Mouse (Mus musculus) thymus, postnatal 4 days (tissue): ENCODE data around the gene Ctf2.
"Not testable (repeated sequence)": the region's sequence is repeated elsewhere in the genome, so short reads cannot be mapped to it uniquely, and the experiment has no call there.

Source experiments
- DNase-seq: peaks from one replicate; pipeline ENCODE4 v3.0.0; 2021

The Ctf2 gene

DNA sequence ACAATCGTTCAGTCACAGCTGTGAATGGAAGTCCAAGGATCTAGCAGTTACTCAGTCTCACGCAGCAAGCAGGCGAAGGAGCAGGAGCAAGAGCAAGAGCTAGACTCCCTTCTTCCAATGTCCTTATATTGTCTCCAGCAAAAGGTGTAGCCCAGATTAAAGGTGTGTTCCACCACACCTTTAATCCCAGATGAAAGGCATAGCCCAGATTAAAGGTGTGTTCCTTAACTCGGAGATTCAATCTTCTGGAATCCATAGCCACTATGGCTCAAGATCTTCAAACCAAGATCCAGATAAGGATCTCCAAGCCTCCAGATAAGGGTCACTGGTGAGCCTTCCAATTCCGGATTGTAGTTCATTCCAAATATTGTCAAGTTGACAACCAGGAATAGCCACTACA lies at the start of gene Ctf2:
Ctf2 (minus strand) TSS at position 101 of the 400 bp plus-strand sequence.
- not testable (repeated sequence) for DNase-seq

DNA sequence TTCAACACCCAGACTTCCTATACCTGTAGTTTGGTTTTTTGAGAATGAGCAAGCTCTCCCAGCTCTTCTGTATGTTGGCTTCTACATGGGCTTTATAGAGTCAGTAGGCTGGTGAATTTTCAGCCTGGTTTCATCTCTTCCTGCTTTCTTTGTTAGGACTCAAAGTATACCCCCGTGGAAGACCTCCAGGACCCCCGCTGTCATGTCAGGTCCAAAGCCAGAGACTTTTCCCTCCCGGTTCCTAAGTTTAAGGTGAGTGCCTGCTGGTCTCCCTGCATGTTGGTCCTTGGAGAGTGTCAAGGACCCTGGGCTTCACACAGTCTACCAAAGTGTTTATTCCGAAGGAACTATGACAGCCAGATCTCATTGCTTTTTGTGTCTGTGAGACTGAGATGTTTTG lies 46.4 kb upstream of the Ctf2 start:
- DNase-seq, result no peak

DNA sequence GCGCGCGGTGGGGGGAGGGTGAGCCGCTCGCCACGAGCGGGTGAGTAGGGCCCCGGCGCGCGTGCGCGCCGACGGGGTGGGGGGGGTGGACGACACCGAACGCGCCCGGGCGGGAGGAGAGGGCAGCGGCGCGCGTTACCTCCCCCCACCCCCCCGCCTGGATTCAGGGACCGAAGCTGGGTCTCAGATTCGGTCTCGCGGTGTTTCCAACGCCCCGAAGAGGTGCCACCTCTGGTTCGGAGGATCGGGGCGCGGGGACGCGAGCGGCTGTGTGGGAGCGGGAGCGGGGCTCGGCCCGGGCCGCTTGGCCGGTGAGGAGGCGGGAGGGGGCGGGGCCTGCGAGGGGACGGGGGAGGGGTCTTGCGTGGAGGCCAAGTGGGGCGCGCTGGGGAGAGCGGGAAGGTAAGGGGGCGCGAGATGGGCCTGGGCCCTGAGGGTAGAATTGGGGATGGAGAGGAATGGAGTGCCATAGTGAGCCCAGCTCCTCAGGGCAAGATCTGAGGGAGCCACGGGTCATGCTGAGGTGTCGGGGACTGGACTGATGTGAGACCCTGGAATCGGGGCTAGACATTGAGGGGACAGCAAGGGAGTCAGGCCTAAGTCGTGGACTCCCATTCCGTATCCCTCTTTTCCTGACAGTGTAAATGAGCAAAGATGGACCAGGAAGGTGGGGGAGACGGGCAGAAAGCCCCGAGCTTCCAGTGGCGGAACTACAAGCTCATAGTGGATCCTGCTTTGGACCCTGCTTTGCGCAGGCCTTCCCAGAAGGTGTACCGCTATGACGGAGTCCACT lies 45.7 kb upstream of the Ctf2 start:
- peak; percentile 74 for DNase-seq

DNA sequence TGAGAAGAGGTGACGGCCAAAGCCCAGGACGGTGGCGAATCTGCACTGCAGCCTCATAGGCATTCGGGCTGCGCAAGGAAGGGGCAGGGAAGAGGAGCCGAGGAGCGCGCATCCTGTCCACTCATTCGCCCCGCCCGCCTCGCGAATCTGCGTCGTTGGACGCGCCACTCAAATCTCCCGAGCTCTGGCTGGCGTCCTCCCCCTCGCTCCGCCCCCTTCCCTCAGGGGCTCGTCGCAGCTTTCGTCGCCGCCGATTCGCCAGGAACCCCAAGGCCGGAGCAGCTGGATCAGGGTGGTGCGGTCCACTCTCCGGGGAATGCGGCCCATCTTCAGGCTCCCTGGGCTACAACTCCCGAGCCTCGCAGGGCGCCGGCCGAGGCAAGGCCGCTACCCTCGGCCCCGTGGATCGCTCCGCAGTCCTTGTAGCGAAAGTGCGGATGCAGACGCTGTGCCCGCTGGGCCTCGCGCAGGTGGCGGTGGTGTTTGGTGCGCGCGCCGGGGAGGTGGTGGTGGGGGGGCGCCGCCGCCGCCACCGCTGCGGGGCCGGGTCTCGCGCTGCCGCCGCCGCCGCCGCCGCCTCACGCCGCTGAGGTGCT lies 45.0 kb upstream of the Ctf2 start:
- DNase-seq, result peak; percentile 97

DNA sequence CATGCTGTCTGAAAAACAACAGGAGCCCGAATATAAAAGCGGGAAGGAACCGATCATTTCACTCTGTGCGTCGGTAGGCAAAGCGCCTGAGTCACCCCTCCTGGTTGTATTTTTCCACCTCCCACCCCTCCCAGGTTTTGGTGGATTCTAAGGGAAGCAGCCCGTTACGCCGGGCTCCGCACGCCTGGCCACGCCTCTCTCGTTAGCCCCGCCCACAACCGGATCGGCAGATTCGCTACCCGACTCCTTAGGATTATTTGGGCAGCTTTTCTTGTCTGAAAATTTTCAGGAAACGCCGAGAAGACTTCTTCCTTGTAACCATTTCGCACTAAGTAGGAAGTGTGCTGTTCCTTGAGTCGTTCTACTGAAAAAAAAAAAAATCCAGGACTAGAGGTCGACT lies 44.5 kb upstream of the Ctf2 start, which contains the start of gene Setd1a:
Setd1a (plus strand) TSS at position 245 of the 400 bp plus-strand sequence.
- DNase-seq, result peak; percentile 96

DNA sequence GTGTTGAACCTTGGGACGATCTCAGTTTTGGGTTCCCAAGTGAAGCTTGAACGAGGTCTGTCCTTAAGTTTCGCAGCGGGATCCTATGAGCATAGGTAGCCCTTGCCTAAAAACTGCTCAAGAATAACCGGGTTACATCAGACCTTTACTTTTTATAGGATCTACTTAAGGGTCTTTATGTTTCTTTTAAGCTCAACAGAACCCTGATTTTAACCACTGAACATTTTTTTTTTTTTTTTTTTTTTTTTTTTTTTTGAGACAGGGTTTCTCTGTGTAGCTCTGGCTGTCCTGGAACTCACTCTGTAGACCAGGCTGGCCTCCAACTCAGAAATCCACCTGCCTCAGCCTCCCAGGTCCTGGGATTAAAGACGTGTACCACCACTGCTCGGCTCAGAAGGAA lies 43.9 kb upstream of the Ctf2 start:
- DNase-seq, result not testable (repeated sequence)

DNA sequence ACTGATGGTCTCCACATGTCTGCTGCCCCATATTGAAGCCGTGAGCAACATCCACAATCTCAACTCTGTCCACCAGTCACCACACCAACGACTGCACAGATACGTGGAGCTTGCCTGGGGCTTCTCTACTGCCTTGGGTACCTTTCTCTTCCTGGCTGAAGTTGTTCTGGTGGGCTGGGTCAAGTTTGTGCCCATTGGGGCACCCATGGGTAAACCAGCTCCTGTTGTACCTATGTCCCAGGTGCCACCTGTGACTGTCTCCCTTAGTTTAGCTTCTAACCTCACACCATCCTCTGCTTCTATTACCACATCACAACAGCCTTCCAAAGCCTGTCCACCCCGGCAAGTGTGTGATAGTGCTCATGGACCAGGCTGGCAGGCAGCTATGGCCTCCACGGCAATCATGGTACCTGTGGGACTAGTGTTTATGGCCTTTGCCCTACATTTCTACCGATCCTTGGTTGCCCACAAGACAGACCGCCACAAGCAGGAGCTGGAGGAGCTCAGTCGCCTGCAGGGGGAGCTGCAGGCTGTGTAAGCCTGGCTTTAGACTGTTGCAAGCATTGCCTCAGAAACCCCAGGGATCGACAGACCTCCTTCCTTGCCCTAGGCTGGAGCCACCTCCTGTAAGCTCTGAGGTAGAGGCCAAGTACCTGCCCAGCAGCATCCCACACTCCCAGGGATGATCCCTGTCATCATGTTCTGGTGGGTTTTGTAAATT lies 41.9 kb upstream of the Ctf2 start:
- DNase-seq, result peak; percentile 90

DNA sequence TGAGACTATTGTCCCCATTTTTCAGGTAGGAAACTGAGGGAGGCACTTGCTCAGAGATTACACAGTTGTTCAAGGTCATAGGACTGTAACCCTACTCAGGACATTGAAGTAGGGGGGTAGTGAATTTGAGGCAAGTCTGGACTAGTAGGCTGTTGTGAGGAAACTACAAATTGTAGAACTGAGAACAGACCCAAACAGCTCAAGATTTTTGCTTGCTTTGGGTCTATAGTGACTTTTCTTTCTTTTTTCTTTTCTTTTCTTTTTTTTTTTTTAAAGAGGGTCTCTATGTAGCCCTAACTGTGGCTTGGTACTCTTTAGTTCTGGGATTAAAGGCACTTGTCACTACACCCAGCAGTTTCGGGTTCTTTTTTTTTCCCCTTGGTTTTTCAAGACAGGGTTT lies 40.6 kb upstream of the Ctf2 start:
- DNase-seq, result no peak

DNA sequence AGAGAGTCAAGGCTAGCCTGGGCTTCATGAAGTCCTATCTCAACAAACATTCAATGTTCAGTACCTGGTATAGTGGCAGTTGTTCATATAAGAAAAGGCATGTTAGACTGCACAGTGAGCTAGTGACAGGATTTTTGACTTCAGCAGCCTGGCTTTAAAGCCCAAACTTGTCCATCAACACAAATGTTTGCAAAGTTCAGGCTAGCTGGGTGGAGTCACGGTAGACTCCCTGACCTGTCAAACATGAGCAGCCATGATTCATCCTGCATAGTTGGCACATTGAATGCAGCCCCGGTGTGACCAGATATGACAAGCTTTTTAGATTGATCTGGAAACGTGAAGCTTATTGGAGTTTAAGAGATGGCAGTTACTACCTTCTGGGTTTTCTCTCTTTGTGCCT lies 40.1 kb upstream of the Ctf2 start:
- no peak for DNase-seq

DNA sequence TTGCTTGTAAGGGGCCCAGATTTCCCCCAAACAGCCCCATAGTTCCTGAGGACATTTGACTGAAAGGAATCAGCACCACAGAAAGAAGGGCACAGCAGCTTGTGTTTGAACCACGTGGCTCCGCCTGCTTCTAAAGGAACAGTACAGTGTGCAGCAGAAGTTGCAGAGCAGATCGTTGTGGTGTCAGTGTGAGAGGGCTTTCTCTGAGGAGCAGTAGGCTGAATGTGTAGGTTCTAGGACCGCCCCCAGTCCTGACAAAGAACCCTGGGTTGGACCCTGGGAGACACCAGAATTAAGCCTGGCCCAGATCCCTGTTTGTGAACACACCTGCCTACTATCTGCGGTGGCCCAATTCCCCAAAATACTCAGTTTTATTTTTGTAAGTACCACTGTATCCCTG lies 39.3 kb upstream of the Ctf2 start:
- peak; percentile 57 for DNase-seq

DNA sequence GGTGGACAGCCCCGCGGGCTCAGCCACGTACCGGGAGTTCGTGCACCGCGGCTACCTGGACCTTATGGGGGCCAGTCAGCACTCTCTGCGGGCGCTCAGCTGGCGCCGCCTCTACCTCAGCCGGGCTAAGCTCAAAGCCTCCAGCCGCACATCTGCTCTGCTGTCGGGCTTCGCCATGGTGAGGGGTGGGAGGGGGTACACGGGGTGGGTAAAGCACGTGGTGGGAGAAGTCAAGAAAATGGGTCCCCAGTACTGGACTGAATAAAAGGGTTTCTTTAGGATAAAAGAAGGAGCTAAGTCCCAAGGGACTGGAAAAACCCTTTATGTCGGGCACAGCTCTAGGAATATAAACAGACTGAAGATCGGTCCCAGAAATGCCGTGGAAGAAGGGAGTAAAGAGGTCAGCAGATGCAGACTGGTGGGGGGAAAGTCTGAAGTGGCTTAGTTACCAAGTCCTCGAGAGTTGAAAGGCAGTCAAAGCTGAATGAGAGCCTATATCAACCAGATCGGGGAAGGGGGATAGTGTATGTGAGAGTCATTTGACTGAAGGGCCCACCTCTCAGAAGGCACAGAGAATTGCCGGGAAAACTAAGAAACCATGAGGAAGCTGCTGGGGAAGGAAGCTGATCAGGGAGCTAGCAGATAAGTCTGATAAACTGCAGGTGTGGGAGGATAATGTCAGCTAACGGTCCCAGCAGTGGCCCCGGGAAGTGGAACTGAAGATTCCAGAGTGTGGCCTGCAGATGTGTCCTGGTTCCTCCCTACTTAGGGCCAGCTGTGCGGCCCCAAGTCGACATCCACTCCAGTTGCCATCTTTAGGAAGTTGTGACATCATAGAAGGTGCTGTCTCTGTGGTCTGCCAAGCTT lies 38.3 kb upstream of the Ctf2 start:
- DNase-seq, result peak; percentile 25

DNA sequence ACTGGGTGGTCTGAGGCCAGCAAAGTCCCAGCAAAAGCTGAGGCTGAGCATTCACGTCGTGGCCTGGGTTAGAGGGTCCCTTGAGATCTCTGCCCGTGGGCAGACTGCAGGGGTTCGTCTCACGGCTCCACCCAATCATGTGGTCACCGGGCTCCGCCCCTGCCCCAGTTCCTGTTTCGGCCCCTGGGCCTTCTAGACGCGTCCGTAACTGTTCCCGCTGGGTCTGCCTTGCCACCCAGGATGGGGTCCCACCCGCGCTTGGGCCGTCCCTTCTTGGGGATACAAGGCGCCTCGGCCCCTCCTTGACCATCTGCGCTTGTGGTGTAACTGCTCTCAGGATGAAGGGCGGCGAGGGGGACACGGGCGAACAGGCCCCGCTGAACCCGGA lies 37.7 kb upstream of the Ctf2 start, which contains the start of gene Orai3:
Orai3 (plus strand) TSS at position 165 of the 388 bp plus-strand sequence.
- peak; percentile 72 for DNase-seq

DNA sequence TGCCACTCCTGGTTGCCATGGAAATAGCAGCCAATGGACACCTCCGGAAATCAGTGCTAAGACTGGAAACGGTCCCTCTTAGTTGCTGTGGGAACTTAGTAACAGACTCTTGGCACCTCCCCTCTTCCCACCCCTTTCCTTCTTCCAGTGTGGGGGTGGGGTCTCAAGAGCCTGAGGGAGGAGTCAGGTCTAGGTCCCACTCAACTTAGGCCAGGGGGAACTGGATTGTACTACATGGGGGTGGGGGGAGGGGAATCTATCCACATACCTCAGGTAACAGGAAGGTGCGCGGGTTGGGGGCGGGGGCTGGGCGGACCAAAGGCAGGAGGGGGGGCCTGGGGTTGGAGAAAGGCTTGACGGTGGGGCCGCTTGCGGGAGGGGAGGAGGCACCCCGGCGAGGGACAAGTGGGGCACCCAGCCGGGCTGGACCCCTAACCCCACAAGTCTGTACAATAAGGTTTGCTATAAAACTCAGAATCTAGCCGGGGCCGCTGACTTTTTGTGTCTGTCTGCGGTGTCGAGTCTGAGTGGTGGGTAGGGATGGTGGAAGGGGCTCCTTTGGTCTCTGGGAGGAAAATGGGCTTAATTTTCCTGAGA lies 37.1 kb upstream of the Ctf2 start:
- DNase-seq, result peak; percentile 72

DNA sequence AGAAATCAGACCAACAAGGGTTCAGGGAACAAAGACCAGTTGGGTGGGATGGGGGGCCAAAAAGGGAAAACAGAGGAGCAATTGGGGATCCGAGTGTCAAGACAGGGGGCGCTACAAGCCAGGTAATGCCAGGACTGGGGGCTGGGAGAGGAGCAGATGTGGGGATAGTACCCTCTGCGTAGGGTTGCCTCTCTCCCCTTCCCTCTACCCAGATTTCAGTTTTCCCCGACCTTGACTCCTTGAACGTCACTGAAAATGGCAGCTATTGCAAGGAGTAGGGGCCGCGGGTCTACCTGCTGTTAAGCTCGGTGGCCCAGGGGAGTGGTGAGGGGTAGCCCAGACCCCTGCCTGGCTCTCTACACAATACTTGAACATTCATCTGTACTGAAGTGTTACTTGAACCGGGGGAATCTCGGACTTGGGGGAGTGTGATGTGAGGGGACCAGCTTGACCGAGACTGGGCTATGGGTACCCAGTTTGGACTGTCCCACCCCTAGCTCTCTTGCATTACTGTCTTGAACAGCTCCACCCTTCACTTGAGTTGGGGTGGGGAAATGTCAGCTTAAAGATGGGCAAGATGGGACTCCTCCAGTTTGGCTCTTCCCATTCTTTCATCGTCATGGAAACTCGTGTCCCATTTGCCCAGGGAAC lies 36.5 kb upstream of the Ctf2 start:
- peak; percentile 70 for DNase-seq

DNA sequence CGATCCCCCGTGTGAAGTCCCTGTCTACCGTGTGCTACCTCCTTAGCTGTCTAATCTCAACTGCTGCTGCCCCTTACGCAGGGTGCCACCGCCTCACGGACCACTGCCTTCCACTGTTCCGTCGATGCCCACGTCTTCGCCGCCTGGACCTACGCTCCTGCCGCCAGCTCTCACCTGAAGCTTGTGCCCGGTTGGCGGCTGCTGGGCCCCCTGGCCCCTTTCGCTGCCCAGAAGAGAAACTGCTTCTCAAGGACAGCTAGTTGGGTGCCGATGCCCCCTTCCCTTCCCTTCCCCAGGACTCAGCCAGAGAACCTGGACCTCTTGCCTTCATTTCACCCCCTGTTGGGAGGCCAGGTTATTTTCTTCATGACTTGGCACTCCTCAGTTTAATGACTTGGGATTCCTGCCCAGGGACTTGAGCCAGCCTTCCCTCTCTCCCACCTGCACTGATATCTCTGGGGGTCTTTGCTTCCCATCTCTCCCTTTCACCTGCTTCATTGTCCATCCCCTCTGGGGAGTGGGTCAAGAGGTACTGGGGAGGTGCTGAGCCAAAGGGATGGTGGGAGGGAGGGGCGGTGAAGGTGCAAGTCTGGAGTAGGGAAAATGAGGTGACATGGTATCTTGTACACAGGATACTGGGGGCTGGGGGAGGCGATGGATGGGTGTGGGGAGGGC lies 35.8 kb upstream of the Ctf2 start:
- no peak for DNase-seq

DNA sequence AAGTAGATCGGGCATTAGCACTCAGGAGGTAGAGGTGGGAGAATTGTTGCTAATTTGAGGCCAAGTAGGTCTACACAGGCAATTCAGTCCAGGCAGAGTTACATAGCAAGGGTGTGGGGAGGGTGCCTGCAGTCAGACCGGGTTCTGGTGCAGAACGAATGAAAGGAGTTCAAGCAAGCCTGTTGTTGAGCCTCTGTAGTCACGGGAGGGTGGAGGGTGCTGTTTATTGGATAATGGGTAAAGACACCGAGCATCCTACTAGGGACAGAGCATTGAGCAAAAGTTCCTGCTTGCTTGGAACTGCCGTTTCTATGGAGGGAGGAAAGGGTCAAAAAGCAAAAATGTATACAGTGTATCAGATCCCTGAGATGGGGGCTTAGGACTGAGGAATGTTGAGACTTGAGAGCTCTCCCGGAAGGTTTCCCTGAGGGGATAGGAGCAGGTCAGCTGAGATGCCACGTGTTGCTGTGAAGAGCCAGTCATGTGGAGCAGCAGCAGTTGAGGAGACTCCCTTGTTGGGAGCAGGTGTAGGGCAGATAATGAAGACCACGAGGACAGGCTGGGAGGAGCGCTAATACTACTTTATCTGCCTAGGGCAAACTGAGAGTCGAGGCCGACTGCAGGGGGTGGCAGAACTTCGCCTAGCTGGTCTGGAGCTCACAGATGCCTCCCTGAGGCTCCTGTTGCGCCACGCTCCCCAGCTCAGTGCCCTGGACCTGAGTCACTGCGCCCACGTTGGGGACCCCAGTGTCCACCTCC lies 35.1 kb upstream of the Ctf2 start:
- DNase-seq, result no peak

DNA sequence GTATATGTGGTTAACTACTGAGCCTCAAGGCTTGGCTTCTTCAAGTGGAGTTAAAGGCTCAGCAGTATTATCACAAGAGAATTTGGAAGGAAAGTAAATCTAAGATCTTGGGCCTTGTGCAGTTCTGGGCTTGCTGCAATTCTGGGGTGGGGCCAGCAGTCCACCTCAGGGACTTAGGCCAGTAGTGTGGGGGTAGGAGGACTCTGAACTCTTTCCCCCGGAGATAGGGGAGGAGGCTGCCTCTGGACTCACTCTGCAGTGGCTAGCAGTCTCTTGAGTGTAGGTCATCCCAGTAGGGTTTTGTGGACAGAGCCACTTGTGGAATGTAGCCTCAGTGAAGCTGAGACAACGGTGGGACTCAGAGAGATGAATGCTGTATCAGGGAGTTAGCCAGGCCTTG lies 33.8 kb upstream of the Ctf2 start:
- DNase-seq, result no peak

DNA sequence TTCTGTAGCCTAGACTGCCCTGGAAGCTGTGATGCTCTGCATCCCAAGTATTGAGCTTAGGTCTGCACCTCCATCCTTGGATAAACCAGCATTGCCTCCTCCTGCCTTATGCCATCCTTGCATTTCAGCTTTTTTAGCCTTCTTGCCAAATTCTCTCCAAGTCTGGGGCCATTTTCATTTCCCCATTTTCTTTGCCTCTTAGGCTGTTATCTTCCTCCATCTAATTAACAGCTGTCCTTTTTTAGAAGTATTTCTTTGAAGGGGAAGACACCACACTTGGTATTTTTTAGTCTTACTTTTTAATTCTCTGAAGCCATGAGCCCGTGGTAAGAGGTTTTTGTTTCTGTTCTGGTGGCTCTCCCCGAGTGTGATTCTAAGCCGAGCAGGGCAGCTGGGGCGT lies 31.7 kb upstream of the Ctf2 start:
- DNase-seq, result no peak

DNA sequence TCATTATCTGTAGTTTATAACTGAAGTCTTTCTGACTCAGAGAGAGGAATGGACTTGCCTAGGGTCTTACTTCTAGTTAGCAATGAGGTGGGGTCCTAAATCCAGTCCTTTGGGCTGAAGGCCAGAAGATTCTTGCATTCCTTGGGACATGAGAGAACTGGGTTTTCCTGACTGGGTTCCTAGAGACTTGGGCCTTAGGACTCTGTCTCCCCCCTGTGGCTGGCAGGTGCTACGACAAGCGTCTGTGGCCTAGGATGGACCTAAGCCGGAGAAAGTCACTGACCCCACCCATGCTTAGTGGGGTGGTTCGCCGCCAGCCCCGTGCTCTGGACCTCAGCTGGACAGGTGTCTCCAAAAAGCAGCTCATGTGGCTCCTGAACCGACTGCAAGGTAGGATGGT lies 29.1 kb upstream of the Ctf2 start:
- DNase-seq, result peak; percentile 75

DNA sequence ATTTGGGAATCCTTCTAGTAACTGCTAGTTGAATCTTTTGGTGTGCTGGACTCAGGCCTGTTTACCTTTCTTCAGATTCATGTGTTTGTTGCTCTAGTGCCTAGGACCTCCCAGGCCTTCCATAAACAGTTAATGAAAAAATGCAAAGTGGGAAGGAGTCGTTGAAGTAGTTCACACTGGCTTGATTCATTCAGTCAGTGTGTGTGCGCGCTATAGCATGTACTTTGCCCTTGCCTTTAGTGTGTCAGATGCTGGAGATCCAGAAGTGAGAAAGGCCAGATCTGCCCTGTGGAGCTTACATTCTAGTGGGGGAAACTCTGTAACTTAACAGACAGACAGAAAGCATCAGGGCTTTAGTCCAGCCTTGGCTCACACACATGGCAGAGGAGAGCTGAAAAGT lies 28.5 kb upstream of the Ctf2 start:
- DNase-seq, result no peak

DNA sequence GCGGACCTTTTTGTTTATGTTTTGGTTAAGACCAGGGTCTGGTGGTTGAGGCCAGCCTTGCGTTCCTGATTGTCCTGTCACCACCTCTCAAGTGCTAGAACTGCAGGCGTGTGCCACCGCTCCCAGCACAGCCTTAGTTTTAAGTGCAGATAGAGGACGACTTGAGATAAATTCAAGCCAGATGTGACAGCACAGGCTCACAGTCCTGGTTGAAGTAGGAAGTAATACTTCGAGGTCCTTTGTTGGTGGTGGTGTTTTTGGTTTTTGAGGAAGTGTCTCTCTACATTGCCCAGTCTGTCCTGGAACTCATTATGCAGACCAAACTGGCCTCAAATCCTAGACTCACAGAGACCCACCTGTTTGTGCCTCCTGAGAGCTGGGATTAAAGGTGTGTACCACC lies 27.8 kb upstream of the Ctf2 start:
- DNase-seq, result no peak
